Mouse (Mus musculus) limb, embryonic 10.5 days (tissue): ENCODE data around the gene Tnpo2. TPM values are rescaled to one million over a fixed set of nuclear protein-coding genes. Genes with fewer than 3 reads are reported as not detected.

Experiments used
- DNase-seq: peaks from one replicate; pipeline ENCODE4 v3.0.0-alpha.2; 2017; ENCODE audit warnings: low spot score
- H3K27ac ChIP-seq: fragments of 300-500 bp; sonication (generic); 2 replicates; pipeline ENCODE4 v1.5.1; 2016; ENCODE audit warnings: mild to moderate bottlenecking
- H3K27me3 ChIP-seq: fragments of 300-500 bp; sonication (generic); 2 replicates; pipeline ENCODE4 v1.6.1; 2016; ENCODE audit warnings: low read depth, mild to moderate bottlenecking; ENCODE audit not compliant: poor library complexity, severe bottlenecking
- H3K36me3 ChIP-seq: fragments of 300-500 bp; sonication (generic); 2 replicates; pipeline ENCODE4 v1.6.1; 2016; ENCODE audit warnings: mild to moderate bottlenecking, moderate library complexity
- H3K4me1 ChIP-seq: fragments of 300-500 bp; sonication (generic); 2 replicates; pipeline ENCODE4 v1.6.1; 2016
- H3K4me3 ChIP-seq: fragments of 300-500 bp; sonication (generic); 2 replicates; pipeline ENCODE4 v1.5.1; 2016; ENCODE audit warnings: mild to moderate bottlenecking, moderate library complexity
- H3K9me3 ChIP-seq: fragments of 300-500 bp; sonication (generic); replicated peaks from 2 replicates; pipeline ENCODE4 v1.6.1; 2016; ENCODE audit warnings: mild to moderate bottlenecking
- WGBS: fragments of 180-500 bp; shearing (Covaris S2); methylation state at CpG from one replicate; pipeline ENCODE4 v1.1.7; 2016; 5-methylcytosine and 5-hydroxymethylcytosine counted together
- polyA plus RNA-seq: library from polyadenylated mRNA; unstranded; fragments of >200 nt; fragmentation: Nextera tagmentation; extraction: Ambion mirVana; gene quantifications from 2 replicates; pipeline ENCODE4 v1.2.1, GENCODE M21; 2016

The Tnpo2 gene
- polyA plus RNA-seq, 1 experiment from 2014 or later = 28.4 TPM

DNA sequence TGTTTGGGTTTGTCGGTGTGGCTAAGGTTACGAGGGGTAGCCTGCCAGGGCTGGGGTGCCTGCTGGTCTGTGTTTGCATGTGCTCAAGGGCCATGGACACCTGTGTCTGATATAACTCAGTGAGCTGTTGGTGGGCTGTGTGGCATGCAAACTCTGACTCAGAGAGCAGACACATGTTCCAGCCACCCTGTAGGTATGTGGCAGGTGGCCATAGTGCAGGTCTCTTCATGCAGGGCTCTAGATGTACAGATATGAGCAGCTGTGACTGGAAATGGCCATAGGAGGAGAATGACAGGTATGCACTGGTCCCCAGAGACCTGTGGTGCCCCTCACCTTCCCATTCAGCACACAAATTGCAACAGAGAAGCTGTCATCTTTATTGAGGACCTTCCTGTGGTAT lies 30.4 kb downstream of the Tnpo2 start:
- peaks cover 35% of the 10 kb centered on the region for H3K36me3 ChIP-seq
- WGBS = 97% methylated on average over 2 of the region's 2 CpGs
- H3K27me3 ChIP-seq = no peaks in the 10 kb centered on the region
- no peak overlapping the region for H3K27ac ChIP-seq
- no peak overlapping the region for H3K4me3 ChIP-seq
- peaks cover 9% of the 10 kb centered on the region for H3K4me1 ChIP-seq
- DNase-seq = no peak
- no peaks in the 10 kb centered on the region for H3K9me3 ChIP-seq

DNA sequence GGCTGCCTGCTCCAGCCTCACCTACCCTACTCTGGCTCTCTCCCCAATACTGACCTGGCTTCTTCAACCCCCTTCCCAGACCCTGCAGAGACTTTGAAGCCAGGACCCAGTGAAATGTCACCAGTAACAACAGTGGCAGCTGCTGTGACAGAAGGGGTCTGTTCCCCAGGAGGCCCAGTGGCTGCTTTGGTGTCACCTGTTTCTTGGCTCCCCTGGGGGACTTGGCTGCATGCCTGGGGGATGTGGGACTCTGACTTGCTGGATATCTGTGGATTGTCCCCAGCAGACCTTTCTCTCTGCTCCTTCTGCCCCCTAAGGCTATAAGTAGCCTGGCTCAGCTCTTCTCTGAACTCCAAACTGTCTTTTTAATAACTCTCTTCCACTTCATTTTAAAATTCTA lies 31.3 kb downstream of the Tnpo2 start, which contains the start of gene Gm5741:
Gm5741 (minus strand) TSS at position 1 of the 400 bp plus-strand sequence.
- Histone ChIP-seq H3K36me3 (peaks cover 28% of the 10 kb centered on the region), H3K4me3 (no peak within 1 kb of the TSS), H3K27ac (no peak within 1 kb of the TSS), H3K27me3 (no peaks in the 10 kb centered on the region), H3K9me3 (no peaks in the 10 kb centered on the region), H3K4me1 (peaks cover 17% of the 10 kb centered on the region)
- DNase-seq = no peak

DNA sequence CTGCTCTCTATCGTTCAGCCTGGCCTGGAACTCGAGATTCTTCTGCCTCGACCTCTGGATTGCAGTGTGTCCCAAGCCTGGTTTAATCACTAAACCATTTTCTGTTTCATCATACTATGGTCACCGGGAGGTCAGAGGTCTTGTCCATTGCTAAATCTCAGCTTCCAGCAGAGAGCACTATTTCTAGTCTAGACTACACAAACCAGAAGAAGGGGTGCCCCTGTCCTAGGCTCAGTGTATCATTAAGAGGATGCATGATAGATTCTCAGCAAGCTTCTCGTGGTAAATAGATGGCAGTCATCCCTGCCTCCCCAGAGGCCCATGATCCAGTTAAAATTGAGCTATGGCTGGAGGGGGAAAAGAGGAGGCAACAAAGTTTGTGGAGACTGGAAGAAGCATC lies 34.3 kb downstream of the Tnpo2 start:
- WGBS = 80% methylated on average over 5 of the region's 5 CpGs
- Histone ChIP-seq H3K27me3 (no peaks in the 10 kb centered on the region), H3K4me3 (peak overlapping the region; percentile 96), H3K27ac (peak overlapping the region; percentile 95), H3K36me3 (peaks cover 51% of the 10 kb centered on the region), H3K4me1 (peaks cover 22% of the 10 kb centered on the region), H3K9me3 (no peaks in the 10 kb centered on the region)
- DNase-seq = no peak

DNA sequence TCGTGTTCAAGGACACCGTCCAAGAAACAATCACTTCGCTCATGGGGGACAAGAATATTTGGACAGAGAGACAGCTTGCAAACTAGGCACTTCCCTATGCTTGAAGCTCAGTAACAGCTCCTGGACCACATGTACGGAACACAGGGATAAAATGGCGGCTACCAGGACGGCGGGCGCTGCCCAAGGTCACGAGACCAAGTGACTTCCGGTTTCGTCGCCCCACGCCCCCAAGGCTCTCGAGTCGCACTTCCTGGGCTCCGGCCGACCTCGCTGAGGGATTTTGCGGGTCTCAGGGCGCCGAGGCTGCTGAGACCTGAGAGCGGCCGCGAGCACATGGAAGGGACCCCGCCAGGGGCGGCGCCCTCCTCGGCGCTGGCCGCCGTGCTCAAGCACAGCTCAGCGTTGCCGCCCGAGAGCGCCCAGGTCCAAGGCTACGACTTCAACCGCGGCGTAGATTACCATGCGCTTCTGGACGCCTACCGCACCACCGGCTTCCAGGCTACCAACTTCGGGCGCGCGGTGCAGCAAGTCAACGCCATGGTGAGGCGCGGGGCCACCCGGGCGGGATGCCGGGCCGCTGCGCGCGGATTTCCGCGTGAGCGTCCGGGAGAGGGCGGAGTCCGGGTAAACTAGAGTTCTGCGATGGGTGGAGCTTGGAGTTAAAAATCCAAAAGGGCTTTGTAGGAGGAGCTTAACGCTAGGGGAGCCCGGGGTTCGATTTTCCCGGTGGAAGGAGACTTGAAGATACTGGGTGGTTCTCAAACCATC lies 35.0 kb downstream of the Tnpo2 start, which contains the start of gene Dhps:
Dhps (plus strand) TSS at position 244 of the 768 bp plus-strand sequence.
- peak within 1 kb of the TSS; percentile 95 for H3K27ac ChIP-seq
- peak within 1 kb of the TSS; percentile 96 for H3K4me3 ChIP-seq
- under 1% methylated on average over 68 of the region's 68 CpGs for WGBS
- no peaks in the 10 kb centered on the region for H3K9me3 ChIP-seq
- peak; percentile 94 for DNase-seq
- no peaks in the 10 kb centered on the region for H3K27me3 ChIP-seq
- H3K4me1 ChIP-seq = peaks cover 22% of the 10 kb centered on the region
- H3K36me3 ChIP-seq = peaks cover 51% of the 10 kb centered on the region

DNA sequence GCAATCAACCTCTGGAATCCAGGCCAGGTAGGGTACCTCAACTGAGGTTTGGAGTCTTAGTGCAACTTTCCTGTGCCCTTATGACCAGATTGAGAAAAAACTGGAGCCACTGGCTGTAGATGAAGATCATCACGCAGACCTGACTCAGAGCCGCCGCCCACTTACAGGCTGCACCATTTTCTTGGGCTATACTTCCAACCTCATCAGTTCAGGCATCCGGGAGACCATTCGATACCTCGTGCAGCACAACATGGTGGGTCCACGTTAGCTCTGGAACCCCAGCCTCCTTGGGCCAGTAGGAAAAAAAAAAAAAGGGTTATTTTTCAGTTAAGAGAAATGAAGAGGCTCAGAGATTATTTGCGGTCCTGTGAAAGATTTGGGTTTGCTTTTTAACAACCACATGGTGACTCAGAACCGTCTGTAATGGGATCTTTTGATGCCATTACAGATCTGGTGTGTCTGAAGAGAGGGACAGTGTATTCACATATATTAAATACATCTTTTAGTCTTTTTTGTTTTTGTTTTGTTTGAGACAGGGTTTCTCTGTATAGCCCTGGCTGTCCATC lies 35.7 kb downstream of the Tnpo2 start:
- peak overlapping the region; percentile 96 for H3K4me3 ChIP-seq
- peaks cover 22% of the 10 kb centered on the region for H3K4me1 ChIP-seq
- H3K36me3 ChIP-seq = peaks cover 52% of the 10 kb centered on the region
- no peaks in the 10 kb centered on the region for H3K27me3 ChIP-seq
- peak overlapping the region; percentile 95 for H3K27ac ChIP-seq
- DNase-seq = no peak
- 40% methylated on average over 9 of the region's 9 CpGs for WGBS
- H3K9me3 ChIP-seq = no peaks in the 10 kb centered on the region

DNA sequence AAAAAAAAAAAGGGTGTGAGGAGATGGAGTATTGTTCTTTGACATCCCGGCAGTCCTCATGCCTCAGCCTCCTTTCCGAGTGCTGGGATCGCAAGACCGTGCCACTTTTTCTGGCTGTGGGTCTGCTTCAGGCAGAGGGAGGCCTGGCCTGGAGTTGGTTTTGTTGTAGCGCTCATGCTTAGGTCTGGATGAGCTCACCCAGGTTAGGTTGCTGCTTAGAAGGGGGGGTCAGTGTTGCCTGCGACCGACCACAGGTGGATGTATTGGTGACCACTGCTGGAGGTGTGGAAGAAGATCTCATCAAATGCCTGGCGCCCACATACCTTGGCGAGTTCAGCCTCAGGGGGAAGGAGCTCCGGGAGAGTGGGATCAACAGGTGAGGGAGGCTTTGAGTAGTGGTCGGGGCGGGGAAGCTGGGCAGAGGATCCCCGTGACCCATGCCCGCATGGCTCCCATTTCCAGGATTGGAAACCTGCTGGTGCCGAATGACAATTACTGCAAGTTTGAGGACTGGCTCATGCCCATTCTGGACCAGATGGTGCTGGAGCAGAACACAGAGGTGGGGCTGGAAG lies 36.4 kb downstream of the Tnpo2 start:
- Histone ChIP-seq H3K4me3 (peak overlapping the region; percentile 1; the same call in 1 of the 2 replicates), H3K27me3 (no peaks in the 10 kb centered on the region), H3K4me1 (peaks cover 22% of the 10 kb centered on the region), H3K27ac (no peak overlapping the region), H3K36me3 (peaks cover 51% of the 10 kb centered on the region), H3K9me3 (no peaks in the 10 kb centered on the region)
- no peak for DNase-seq
- 93% methylated on average over 15 of the region's 15 CpGs for WGBS

DNA sequence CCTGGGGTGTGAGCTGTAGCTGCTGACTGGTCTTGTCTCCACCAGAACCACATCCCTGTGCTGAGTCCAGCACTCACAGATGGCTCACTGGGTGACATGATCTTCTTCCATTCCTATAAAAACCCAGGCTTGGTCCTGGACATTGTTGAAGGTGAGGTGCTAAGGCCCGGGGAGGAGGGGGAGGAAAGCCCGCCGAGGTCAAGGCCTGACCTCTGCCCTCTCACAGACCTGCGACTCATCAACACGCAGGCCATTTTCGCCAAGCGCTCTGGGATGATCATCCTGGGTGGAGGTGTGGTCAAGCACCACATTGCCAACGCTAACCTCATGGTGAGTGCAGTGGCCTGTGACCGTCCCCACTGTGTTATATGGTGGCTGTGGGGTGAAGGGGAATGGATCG lies 37.5 kb downstream of the Tnpo2 start:
- no peak for DNase-seq
- 83% methylated on average over 10 of the region's 10 CpGs for WGBS
- no peaks in the 10 kb centered on the region for H3K9me3 ChIP-seq
- H3K27ac ChIP-seq = no peak overlapping the region
- peaks cover 22% of the 10 kb centered on the region for H3K4me1 ChIP-seq
- no peak overlapping the region for H3K4me3 ChIP-seq
- H3K36me3 ChIP-seq = peaks cover 61% of the 10 kb centered on the region
- no peaks in the 10 kb centered on the region for H3K27me3 ChIP-seq

DNA sequence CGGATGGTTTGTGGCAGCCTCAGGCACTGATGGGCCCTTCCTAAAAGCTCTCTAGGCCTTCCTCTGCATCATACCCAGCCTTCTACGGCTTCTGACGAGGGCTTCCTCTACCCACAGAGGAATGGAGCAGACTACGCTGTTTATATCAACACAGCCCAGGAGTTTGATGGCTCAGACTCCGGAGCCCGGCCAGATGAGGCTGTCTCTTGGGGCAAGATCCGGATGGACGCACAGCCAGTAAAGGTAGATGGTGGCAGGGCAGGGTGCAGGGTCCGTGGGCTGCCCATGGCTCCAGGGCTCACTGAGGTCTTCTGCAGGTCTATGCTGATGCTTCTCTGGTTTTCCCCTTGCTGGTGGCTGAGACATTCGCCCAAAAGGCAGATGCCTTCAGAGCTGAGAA lies 37.9 kb downstream of the Tnpo2 start:
- Histone ChIP-seq H3K36me3 (peaks cover 65% of the 10 kb centered on the region), H3K4me1 (peaks cover 26% of the 10 kb centered on the region), H3K9me3 (no peaks in the 10 kb centered on the region), H3K4me3 (no peak overlapping the region), H3K27ac (no peak overlapping the region), H3K27me3 (no peaks in the 10 kb centered on the region)
- no peak for DNase-seq
- WGBS = 91% methylated on average over 10 of the region's 10 CpGs

DNA sequence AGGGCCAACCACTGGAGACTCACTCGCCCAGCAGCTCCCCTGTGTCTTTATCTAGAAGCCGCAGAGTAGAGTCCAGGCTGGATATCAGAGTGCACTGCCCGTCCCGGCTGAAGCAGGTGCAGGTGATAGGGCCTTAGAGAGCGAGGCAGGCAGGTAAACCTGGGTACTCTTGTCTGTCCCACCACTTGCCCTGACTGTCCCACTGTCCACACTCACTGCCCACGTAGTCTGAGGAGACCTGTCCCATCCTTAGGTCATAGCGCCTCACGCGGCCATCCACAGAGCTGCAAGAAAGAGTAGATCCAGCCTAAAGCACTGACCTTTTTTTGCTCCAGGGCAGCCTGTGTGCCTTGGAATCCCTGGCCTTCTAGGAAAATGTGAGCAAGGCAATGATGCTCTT lies 39.3 kb downstream of the Tnpo2 start:
- no peak for DNase-seq
- Histone ChIP-seq H3K27ac (no peak overlapping the region), H3K9me3 (no peaks in the 10 kb centered on the region), H3K4me1 (peaks cover 31% of the 10 kb centered on the region), H3K27me3 (no peaks in the 10 kb centered on the region), H3K4me3 (0 out of 2 replicates have a peak overlapping the region, but pooled peaks have one; percentile 6), H3K36me3 (peaks cover 65% of the 10 kb centered on the region)
- 76% methylated on average over 9 of the region's 9 CpGs for WGBS

DNA sequence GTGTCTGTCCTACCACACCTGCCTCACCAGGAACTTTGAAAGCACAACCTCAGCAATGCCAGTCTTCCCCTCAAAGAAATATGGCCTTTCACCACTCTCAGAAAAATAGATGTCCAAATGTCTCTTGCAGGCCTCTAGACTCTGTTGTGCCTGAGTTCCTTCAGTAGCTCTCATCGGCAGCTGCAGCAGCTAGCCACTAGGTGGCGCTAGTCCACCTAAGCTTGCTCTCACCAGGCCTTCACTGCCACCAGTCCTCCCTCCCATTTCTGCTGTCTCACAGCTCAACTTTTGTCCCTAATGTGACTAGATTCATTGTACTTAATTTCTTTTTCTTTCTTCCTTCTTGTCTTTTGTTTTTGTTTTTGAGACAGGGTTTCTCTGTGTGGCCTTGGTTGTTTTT lies 40.3 kb downstream of the Tnpo2 start:
- Histone ChIP-seq H3K27me3 (no peaks in the 10 kb centered on the region), H3K4me3 (no peak overlapping the region), H3K4me1 (peaks cover 35% of the 10 kb centered on the region), H3K9me3 (no peaks in the 10 kb centered on the region), H3K36me3 (peaks cover 65% of the 10 kb centered on the region), H3K27ac (no peak overlapping the region)
- 1% methylated on average over 2 of the region's 2 CpGs for WGBS
- DNase-seq = peak; percentile 87

DNA sequence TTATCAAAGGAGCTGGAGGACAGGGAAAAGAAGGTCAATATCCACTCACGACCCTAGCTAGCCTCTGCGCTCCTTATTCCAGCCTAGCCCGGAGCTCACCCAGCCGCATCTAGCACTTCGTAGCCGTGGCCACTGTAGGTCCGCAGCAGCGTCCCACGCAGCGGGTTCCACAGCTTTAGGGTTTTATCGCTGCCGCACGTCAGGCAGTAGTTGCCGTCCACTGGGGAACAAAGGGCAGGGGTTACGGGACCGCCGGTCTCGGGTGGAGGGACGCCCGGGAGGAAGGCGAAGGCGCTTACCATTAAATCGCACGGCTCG lies 43.5 kb downstream of the Tnpo2 start:
- no peak for DNase-seq
- Histone ChIP-seq H3K27ac (peak overlapping the region; percentile 87), H3K9me3 (no peaks in the 10 kb centered on the region), H3K4me3 (peak overlapping the region; percentile 96), H3K27me3 (no peaks in the 10 kb centered on the region), H3K36me3 (peaks cover 47% of the 10 kb centered on the region), H3K4me1 (peaks cover 42% of the 10 kb centered on the region)
- 2% methylated on average over 25 of the region's 25 CpGs for WGBS

DNA sequence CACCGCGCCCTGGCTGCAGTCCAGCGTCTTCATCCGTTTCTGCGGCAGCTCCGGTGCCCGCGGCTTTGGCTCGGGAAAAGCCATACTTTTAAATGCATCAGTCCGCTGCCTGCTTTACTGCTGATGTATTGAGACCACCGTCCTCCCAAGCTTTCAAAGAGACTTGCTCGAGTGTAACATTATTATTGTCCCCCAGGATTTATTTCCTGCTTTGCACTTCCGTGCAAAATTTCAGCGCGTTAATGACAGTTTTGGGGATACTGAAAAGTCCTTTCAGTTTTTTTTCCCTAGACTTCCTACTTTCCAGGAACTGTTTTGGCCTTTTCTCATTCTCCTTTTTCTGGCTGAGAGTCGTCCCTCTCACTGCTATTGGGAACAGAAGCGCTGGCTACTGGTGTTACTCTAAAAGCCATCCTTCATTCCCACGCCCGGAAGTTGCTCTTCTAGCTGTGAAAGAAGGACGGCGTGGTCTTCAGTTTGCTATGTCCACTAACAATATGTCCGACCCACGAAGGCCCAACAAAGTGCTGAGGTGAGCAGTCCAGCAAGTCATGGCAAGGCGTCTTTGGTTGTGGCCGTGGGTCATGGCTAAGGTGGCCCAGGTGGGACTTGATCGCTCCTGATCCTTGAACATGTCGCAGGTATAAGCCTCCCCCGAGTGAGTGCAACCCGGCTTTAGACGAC lies 44.0 kb downstream of the Tnpo2 start, which contains the start of gene Wdr83os:
Wdr83os (plus strand) TSS at position 209 of the 684 bp plus-strand sequence.
- under 1% methylated on average over 30 of the region's 30 CpGs for WGBS
- H3K27ac ChIP-seq = peak within 1 kb of the TSS; percentile 87
- no peaks in the 10 kb centered on the region for H3K9me3 ChIP-seq
- H3K4me1 ChIP-seq = peaks cover 42% of the 10 kb centered on the region
- peak within 1 kb of the TSS; percentile 96 for H3K4me3 ChIP-seq
- peak; percentile 76 for DNase-seq
- no peaks in the 10 kb centered on the region for H3K27me3 ChIP-seq
- H3K36me3 ChIP-seq = peaks cover 47% of the 10 kb centered on the region

DNA sequence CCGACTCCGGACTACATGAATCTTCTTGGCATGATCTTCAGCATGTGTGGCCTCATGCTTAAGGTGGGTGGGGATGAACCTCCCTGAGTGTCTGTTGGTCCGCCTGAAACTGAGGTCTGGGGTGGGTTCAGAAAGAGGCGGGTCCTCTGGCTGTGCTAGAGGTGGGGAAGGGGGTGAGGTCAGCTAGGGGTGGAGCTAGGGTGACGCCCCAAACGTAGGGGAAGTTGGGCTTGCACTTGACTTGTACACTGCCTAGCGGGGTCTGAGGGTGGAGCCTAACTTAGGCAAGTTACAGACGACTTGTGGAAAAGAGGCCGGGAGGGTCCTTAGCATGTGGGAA lies 44.5 kb downstream of the Tnpo2 start, which contains the start of gene Wdr83:
Wdr83 (minus strand) TSS at position 91 of the 340 bp plus-strand sequence.
- Histone ChIP-seq H3K4me3 (peak within 1 kb of the TSS; percentile 96), H3K4me1 (peaks cover 42% of the 10 kb centered on the region)

More for the DNA sequence above, 44.5 kb downstream of the Tnpo2 start, which contains the start of gene Wdr83:
- Histone ChIP-seq H3K27ac (peak within 1 kb of the TSS; percentile 87), H3K9me3 (no peaks in the 10 kb centered on the region), H3K27me3 (no peaks in the 10 kb centered on the region), H3K36me3 (peaks cover 46% of the 10 kb centered on the region)
- DNase-seq = peak; percentile 62
- WGBS = 2% methylated on average over 9 of the region's 9 CpGs
